Mouse (Mus musculus) Patski (cell line): ENCODE measurements around the gene Hba-x. TPM values are rescaled to one million over a fixed set of nuclear protein-coding genes. Genes with fewer than 3 reads are reported as not detected.
"Not testable (repeated sequence)": the region's sequence is repeated elsewhere in the genome, so short reads cannot be mapped to it uniquely, and the experiment has no call there.

Source experiments
- ATAC-seq: fragments of 100-300 bp; one replicate; pipeline ENCODE4 v1.8.0; 2021
- CTCF ChIA-PET: fragments of 350-600 bp; sonication (Branson Sonifier 250); formaldehyde crosslinking; loops from one replicate; lab custom pipeline; 2022; ENCODE audit warnings: inconsistent platforms; lab: Charles Lee
- POLR2A ChIA-PET: fragments of 350-600 bp; sonication (Branson Sonifier 250); formaldehyde crosslinking; loops from one replicate; lab custom pipeline; 2022; ENCODE audit warnings: antibody characterized with exemption, inconsistent platforms; lab: Charles Lee
- DNase-seq: peaks from one replicate; pipeline ENCODE4 v3.0.0-alpha.2; 2011; ENCODE audit warnings: low read depth, low spot score
- H3K27me3 ChIP-seq: fragments of 371-371 bp; one replicate; pipeline ENCODE4 v1.5.1; 2021
- CTCF ChIP-seq: fragments of 100-300 bp; IDR thresholded peaks from one replicate; pipeline ENCODE4 v1.5.1; 2021
- in situ Hi-C: fragments of 300-500 bp; cut with MboI; formaldehyde crosslinking; loops from 3 replicates; pipeline ENCODE4 v1.11.1; 2018; ENCODE audit warnings: low pct_unique_long_range_greater_than_20kb, mixed read lengths
- polyA plus RNA-seq: library from polyadenylated mRNA; unstranded; gene quantifications from one replicate; pipeline ENCODE4 v1.2.3, GENCODE M21; 2021

Hba-x gene
- polyA plus RNA-seq, 1 experiment from 2014 or later = not detected

DNA sequence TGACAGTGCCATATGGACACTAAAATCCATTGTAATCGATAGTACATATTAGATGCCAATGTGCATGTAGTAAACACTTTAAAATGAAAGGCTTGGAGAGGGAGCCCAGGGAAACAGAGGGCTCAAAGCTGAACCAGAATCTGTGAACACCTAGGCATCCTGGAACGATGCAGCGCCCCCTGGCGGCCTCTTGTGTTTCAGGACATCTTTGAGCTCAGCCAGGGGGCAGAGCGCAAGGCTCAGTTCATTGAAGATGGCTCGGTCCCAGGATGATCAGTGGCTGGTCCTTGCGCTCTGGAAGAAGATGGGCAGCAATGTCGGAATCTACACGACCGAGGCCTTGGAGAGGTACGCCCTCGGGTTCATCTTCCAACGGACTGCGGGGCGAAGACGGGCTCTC is 23.7 kb downstream of the Hba-x start, which contains the start of gene Hbq1a:
Gene Hbq1a, plus strand, starts transcription at position 205 of the 400 bp plus-strand sequence.
- in situ Hi-C loops, CTCF ChIA-PET, POLR2A ChIA-PET, DNase-seq, ATAC-seq: not testable (repeated sequence)
- peaks cover 39% of the 10 kb centered on the region for H3K27me3 ChIP-seq
- peak; percentile 52 for TF ChIP-seq CTCF

DNA sequence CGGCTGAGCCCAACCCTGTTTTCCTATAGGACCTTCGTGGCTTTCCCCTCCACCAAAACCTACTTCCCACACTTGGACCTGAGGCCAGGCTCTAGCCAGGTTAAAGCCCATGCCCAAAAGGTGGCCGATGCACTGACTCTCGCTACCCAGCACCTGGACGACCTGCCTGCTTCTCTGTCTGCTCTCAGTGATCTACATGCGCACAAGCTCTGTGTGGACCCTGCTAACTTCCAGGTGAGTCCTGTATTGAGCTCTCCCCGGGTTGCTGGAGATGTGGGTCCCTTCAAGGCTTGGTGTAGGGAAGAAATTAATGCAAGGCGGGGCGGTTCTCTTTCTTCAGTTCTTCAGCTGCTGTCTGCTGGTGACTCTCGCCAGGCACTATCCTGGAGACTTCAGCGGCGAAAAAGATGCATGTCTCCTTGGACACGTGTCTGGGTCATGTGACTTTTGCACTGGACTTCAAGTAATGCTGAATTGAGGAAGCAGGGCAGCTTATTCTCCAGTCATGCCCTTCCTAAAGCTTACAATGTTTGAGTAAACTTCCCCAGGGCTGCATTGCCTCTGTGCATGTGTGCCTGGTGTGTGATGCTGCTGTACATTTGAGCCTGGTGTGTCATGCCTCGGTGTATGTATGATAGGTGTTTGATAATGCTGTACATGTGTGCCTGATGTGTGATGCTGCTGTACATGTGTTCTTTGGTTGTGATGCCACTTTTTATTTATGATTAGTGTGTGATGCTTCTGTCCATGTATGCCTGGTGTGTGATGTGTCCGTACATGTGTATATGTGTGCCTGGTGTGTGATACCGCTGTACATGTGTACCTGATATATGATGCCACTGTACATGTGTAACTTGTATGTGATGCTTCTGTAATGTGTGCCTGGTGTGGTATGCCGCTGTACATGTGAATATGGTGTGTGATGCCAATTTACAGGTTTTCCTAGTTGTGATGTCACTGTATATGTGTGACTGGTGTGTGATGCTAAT is 24.4 kb downstream of the Hba-x start:
- in situ Hi-C loops = no loop called here
- no peak for TF ChIP-seq CTCF
- ChIA-PET POLR2A (no interaction called here), CTCF (interaction anchor here (1.0 kb wide), 1 partner anchor 55 kb away, joined by 3 read pairs; no protein-coding TSS in a partner anchor)
- H3K27me3 ChIP-seq = peaks cover 39% of the 10 kb centered on the region
- no peak for DNase-seq
- no peak for ATAC-seq

DNA sequence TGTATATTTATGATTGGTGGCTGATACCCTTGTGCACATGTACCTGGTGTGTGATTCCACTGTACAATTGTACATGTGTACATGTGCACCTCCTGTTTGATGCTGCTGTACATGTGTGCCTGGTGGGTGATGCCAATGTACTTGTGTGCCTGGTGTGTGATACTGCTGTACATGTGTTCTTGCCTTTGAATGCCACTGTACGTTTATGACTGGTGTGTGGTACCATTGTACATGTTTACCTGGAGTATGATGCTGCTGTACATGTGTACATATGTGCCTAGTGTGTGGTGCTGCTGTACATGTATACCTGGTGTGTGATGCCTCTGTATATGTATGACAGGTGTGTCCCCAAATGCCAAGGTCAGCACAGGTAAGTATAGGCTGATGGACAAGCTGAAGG is 25.3 kb downstream of the Hba-x start:
- TF ChIP-seq CTCF = no peak
- no peak for ATAC-seq
- POLR2A ChIA-PET = no interaction called here
- CTCF ChIA-PET = no interaction called here
- H3K27me3 ChIP-seq = peaks cover 39% of the 10 kb centered on the region
- DNase-seq = no peak
- in situ Hi-C loops = no loop called here

DNA sequence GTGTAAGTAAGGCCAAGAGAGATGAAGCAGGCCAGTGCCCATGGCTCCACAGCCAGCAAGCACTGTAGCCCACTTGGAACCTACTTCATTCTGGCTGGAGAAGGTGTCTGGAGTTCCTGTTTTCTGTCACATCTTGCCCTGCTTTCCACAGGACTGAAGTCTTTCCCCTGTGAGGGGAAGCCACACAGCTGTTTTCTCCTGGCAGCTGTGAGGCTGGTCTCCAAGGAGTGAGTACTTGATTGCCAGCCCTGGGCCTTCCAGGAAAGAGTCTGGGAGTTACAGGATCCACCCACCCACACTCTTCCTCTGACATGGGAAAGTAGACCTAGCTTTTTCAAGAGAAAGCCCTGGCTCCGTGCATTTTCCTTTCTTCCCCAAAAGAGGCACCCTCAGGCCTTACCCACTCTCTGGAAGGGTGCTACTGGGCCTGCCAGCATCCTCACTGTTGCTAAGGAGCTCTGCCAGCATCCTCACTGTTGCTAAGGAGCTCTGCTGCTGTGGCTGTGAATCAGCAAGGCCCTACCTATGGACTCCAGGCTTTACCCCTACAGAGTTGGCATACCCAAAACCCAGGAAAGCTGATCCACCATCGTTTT is 26.7 kb downstream of the Hba-x start:
- TF ChIP-seq CTCF = no peak
- DNase-seq (no peak), ATAC-seq (no peak)
- ChIA-PET POLR2A (no interaction called here), CTCF (interaction anchor here (1.2 to 1.7 kb wide), 2 partner anchors 18 to 120 kb away, joined by 3 to 4 read pairs; no protein-coding TSS in a partner anchor)
- in situ Hi-C loops = no loop called here
- H3K27me3 ChIP-seq = peaks cover 39% of the 10 kb centered on the region

DNA sequence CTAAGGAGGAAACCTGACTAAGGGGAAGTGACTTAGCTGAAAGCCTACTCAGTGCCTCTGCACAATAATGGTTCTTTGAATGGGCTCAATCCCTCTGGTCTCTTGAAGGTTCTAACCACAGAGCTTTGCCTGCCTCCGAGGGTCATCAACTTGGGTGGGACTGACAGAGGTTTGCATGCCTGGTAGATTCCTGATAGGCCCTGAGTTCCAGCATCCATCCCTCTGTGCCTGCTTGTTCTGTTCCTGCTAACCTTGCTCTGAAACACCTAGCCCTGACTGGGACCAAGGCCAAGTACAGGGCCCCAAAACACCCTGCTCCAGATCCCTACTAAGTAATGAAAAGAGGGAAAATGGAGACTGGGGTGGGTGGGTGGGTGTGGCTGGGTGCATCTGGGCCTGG is 27.3 kb downstream of the Hba-x start:
- TF ChIP-seq CTCF = no peak
- H3K27me3 ChIP-seq = peaks cover 34% of the 10 kb centered on the region
- DNase-seq (no peak), ATAC-seq (no peak)
- in situ Hi-C loops = no loop called here
- CTCF ChIA-PET = interaction anchor here (1.2 to 1.7 kb wide), 2 partner anchors 17 to 121 kb away, joined by 3 to 4 read pairs; no protein-coding TSS in a partner anchor
- POLR2A ChIA-PET = no interaction called here

DNA sequence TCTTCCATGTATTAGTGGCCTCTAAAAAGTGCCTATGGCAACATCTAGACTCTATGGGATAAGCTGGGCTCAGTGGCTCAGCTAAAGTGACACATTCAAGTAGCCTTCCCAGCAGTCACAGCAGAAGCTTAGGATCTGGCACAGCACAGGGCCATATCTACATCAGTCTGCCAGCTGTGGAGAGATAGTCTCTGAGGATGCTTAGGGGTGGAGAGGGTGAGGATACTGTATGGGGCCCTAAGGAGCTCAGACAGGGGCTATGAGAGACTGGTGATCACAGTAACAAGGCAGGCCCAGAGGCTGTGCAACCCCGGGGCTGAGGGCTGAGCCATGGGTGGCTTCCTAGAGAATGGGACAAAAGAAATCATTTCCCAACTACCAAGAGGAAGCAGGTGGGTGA is 30.8 kb downstream of the Hba-x start:
- DNase-seq (no peak), ATAC-seq (no peak)
- H3K27me3 ChIP-seq = peaks cover 28% of the 10 kb centered on the region
- POLR2A ChIA-PET = no interaction called here
- in situ Hi-C loops = no loop called here
- CTCF ChIA-PET = interaction anchor here (0.7 to 2.2 kb wide), 4 partner anchors 15 to 124 kb away, joined by 3 to 9 read pairs (median 6); no protein-coding TSS in a partner anchor
- no peak for TF ChIP-seq CTCF

DNA sequence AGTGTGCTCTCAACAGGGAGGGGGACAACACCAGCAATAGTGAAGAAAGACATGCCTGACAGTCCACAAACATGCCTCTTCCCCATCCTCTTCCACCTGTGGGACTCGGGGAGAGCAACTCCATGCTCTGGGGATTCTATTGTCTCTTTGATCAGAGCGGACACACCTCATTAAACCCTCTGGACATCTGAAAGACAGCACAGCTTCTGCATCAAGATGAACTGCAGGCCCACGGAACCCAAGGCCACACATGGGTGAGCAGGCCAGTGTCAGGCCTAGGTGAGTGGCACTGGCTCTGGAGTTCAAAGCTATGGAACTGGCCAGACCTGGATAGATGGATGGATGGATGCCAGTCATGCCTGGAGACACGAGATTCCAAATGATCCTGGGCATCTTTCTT is 33.2 kb downstream of the Hba-x start:
- ATAC-seq = no peak
- CTCF ChIA-PET = no interaction called here
- POLR2A ChIA-PET = interaction anchor here (0.6 kb wide), 1 partner anchor 1194 kb away, joined by 3 read pairs; no protein-coding TSS in a partner anchor
- H3K27me3 ChIP-seq = peaks cover 9% of the 10 kb centered on the region
- DNase-seq = no peak
- TF ChIP-seq CTCF = no peak
- in situ Hi-C loops = no loop called here

DNA sequence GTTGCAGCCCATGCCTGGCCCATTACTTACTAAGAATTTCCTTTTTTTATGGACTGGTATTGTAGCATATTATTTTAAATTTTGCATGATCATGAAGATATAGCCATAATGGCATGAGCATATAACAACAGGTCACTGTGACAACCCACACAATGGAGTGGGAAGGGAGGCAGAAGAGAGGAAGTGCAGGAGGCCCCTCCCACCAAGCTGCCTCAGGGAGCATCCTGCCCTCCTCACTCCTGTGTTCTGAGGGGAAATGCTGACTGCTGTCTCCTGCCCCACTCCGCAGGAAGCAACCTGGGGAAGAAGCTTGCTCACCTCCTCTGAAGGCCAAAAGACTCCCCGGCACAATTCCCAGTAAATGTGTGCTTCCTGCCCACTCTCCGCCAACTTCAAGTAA is 33.7 kb downstream of the Hba-x start:
- POLR2A ChIA-PET = interaction anchor here (0.6 kb wide), 1 partner anchor 1194 kb away, joined by 3 read pairs; no protein-coding TSS in a partner anchor
- in situ Hi-C loops = no loop called here
- no peak for ATAC-seq
- no peak for TF ChIP-seq CTCF
- H3K27me3 ChIP-seq = peaks cover 7% of the 10 kb centered on the region
- CTCF ChIA-PET = interaction anchor here (0.6 kb wide), 1 partner anchor 135 kb away, joined by 4 read pairs; no protein-coding TSS in a partner anchor
- no peak for DNase-seq

DNA sequence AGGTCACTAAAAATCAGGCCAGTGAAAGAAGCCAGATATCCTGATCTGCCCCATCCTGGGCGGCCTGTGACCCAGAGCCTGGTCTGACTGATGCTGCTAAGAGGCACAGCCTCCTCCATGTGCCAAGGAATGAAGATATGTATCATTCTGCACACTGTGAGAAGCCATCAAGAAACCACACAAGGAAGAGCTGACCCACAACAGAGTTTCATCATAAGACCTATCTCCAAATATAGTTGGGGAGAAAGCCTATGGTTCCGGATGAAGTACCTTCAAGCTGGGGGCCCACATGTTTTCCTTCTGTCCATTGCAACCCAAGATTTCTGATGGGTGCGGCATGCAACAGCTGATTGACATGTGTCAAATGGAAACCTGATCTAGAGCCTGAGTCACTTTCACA is 39.8 kb downstream of the Hba-x start:
- ChIA-PET CTCF (interaction anchor here (0.7 kb wide), 1 partner anchor 10 kb away, joined by 3 read pairs; no protein-coding TSS in a partner anchor), POLR2A (interaction anchor here (0.9 kb wide), 1 partner anchor 47 kb away, joined by 3 read pairs; no protein-coding TSS in a partner anchor)
- TF ChIP-seq CTCF = no peak
- peaks cover 2% of the 10 kb centered on the region for H3K27me3 ChIP-seq
- DNase-seq (no peak), ATAC-seq (no peak)
- in situ Hi-C loops = no loop called here

GRCm38 (mm10) chr11:32320507-32321195 is 44.5 kb downstream of the Hba-x start:
- no peak for TF ChIP-seq CTCF
- ATAC-seq = peak; percentile 66

More at GRCm38 (mm10) chr11:32320507-32321195, 44.5 kb downstream of the Hba-x start:
- ChIA-PET POLR2A (interaction anchor here (1.2 kb wide), 1 partner anchor 117 kb away, joined by 3 read pairs; no protein-coding TSS in a partner anchor), CTCF (interaction anchor here (1.2 to 3.3 kb wide), 8 partner anchors 14 to 138 kb away, joined by 3 to 16 read pairs (median 5); partner anchors contain the start of gene Hbq1b)
- in situ Hi-C loops = no loop called here
- H3K27me3 ChIP-seq = peaks cover 16% of the 10 kb centered on the region
- no peak for DNase-seq
